ENCODE assay signal across 8 mouse cellular contexts in genomic region chr11:69058729-69059356, GRCm38 (mm10). TPM values are rescaled to one million over a fixed set of nuclear protein-coding genes. Genes with fewer than 3 reads are reported as not detected.
DNase-seq lines count a peak whose midpoint lies in the region; ATAC-seq and TF ChIP-seq lines count a peak whose summit lies in the region.

No protein-coding gene starts in this region.

- H3K9ac ChIP-seq in hindbrain, embryonic 13.5 days: peak overlapping the region; percentile 79
- peak overlapping the region; percentile 50 for H3K9ac ChIP-seq in midbrain, postnatal 0 days (replicated peaks; ENCODE audit: low read length, poor library complexity, severe bottlenecking)

- no peaks in the 10 kb centered on the region for H3K36me3 ChIP-seq in hindbrain, embryonic 13.5 days
- H3K36me3 ChIP-seq in midbrain, postnatal 0 days (ENCODE audit: insufficient read depth, low read length): no peaks in the 10 kb centered on the region

- no peaks in the 10 kb centered on the region for H3K27me3 ChIP-seq in hindbrain, embryonic 13.5 days
- H3K27me3 ChIP-seq in midbrain, postnatal 0 days (ENCODE audit: insufficient read depth, low read length): no peaks in the 10 kb centered on the region

- WGBS in hindbrain, embryonic 13.5 days: 2% methylated on average over 19 of the region's 19 CpGs
- WGBS in midbrain, postnatal 0 days: under 1% methylated on average over 19 of the region's 19 CpGs

- no peak for DNase-seq in layer of hippocampus, adult 2 months (ENCODE audit: low spot score in 2 of 2)
- DNase-seq in layer of hippocampus, postnatal 36 days: no peak
- no peak for DNase-seq in midbrain, postnatal 0 days (ENCODE audit: low spot score)
- DNase-seq in kidney, adult 8-10 months: no peak
- no peak for DNase-seq in embryo, embryonic 9.5 days (ENCODE audit: extremely low spot score)
- DNase-seq in lung, adult 18-20 months: no peak

- H3K4me3 ChIP-seq in layer of hippocampus, adult 2 months: peak overlapping the region; percentile 98
- peak overlapping the region; percentile 73 for H3K4me3 ChIP-seq in cortical plate, adult 2 months (ENCODE audit: insufficient read depth, low read length)
- H3K4me3 ChIP-seq in hindbrain, embryonic 13.5 days: peak overlapping the region; percentile 63
- H3K4me3 ChIP-seq in midbrain, postnatal 0 days (ENCODE audit: low read depth, low read length): peak overlapping the region; percentile 90

- peak overlapping the region; percentile 73 for H3K4me2 ChIP-seq in hindbrain, embryonic 13.5 days
- H3K4me2 ChIP-seq in midbrain, postnatal 0 days (ENCODE audit: low read depth, low read length, poor library complexity, severe bottlenecking): peak overlapping the region; percentile 74

- no peaks in the 10 kb centered on the region for H3K4me1 ChIP-seq in cortical plate, adult 2 months (ENCODE audit: control insufficient read depth, insufficient read depth, low read length)
- H3K4me1 ChIP-seq in hindbrain, embryonic 13.5 days (replicated peaks): peaks cover 28% of the 10 kb centered on the region
- H3K4me1 ChIP-seq in midbrain, postnatal 0 days (ENCODE audit: insufficient read depth, low read length): peaks cover 10% of the 10 kb centered on the region

- TF ChIP-seq POLR2A in cortical plate, adult 2 months (IDR thresholded peaks at IDR 0.05; ENCODE audit: extremely low read depth, insufficient read depth, low read length): no peak

- peak overlapping the region; percentile 96 for H3K27ac ChIP-seq in layer of hippocampus, adult 2 months
- H3K27ac ChIP-seq in cortical plate, adult 2 months (ENCODE audit: insufficient read depth, low read length): peak overlapping the region; percentile 44
- peak overlapping the region; percentile 92 for H3K27ac ChIP-seq in hindbrain, embryonic 13.5 days
- peak overlapping the region; percentile 92 for H3K27ac ChIP-seq in midbrain, postnatal 0 days (ENCODE audit: low read depth, low read length)

- TF ChIP-seq CTCF in layer of hippocampus, adult 2 months (conservative IDR thresholded peaks at IDR 0.05): no peak
- no peak for TF ChIP-seq CTCF in cortical plate, adult 2 months (IDR thresholded peaks at IDR 0.05; ENCODE audit: extremely low read depth, insufficient read depth, low read length)
- TF ChIP-seq CTCF in midbrain, postnatal 0 days (IDR thresholded peaks at IDR 0.05): no peak

- ATAC-seq in hindbrain, embryonic 13.5 days (ENCODE audit: low FRiP score): peak; percentile 25
- no peak for ATAC-seq in midbrain, postnatal 0 days (ENCODE audit: low FRiP score)

- H3K9me3 ChIP-seq in hindbrain, embryonic 13.5 days: no peaks in the 10 kb centered on the region
- no peaks in the 10 kb centered on the region for H3K9me3 ChIP-seq in midbrain, postnatal 0 days (ENCODE audit: low read length)

RNA-seq across cellular contexts. Expression of gene Borcs6, which starts 0.7 kb away (rescaled TPM):
- 10 to 100 TPM; 26.6 to 30.8 TPM for total RNA-seq in layer of hippocampus, adult 2 months (2021)
- 10 to 100 TPM; 27.8 to 30.4 TPM for total RNA-seq in layer of hippocampus, postnatal 36 days (2021)
- polyA plus RNA-seq in cortical plate, adult 2 months (2012; rRNA removed): 32.5 and 34.1 TPM in 2 replicates
- 13.4 and 15.2 TPM in 2 replicates for polyA plus RNA-seq in hindbrain, embryonic 13.5 days (2015; fragmentation: Nextera tagmentation; extraction: Ambion mirVana)
- 33.3 and 39.0 TPM in 2 replicates for total RNA-seq in midbrain, postnatal 0 days (2014; rRNA removed)
- polyA plus RNA-seq in midbrain, postnatal 0 days (2015; fragmentation: Nextera tagmentation; extraction: Ambion mirVana): 21.1 and 21.3 TPM in 2 replicates

RNA-seq across cellular contexts. Expression of gene Tmem107, which starts 11.8 kb away (rescaled TPM):
- 10 to 100 TPM; 20.3 to 21.6 TPM for total RNA-seq in layer of hippocampus, adult 2 months (2021)
- total RNA-seq in layer of hippocampus, postnatal 36 days (2021): 10 to 100 TPM; 20.8 to 24.0 TPM
- polyA plus RNA-seq in cortical plate, adult 2 months (2012; rRNA removed): 20.6 and 21.4 TPM in 2 replicates
- 28.7 and 41.0 TPM in 2 replicates for polyA plus RNA-seq in hindbrain, embryonic 13.5 days (2015; fragmentation: Nextera tagmentation; extraction: Ambion mirVana)
- total RNA-seq in midbrain, postnatal 0 days (2014; rRNA removed): 42.4 and 61.8 TPM in 2 replicates
- 23.8 and 27.8 TPM in 2 replicates for polyA plus RNA-seq in midbrain, postnatal 0 days (2015; fragmentation: Nextera tagmentation; extraction: Ambion mirVana)

RNA-seq across cellular contexts. Expression of gene Aurkb, which starts 13.4 kb away (rescaled TPM):
- under 1 TPM; 0.54 to 0.79 TPM for total RNA-seq in layer of hippocampus, adult 2 months (2021)
- total RNA-seq in layer of hippocampus, postnatal 36 days (2021): 1 to 10 TPM; 1.0 to 1.1 TPM
- 0.57 and 1.2 TPM in 2 replicates for polyA plus RNA-seq in cortical plate, adult 2 months (2012; rRNA removed)
- polyA plus RNA-seq in hindbrain, embryonic 13.5 days (2015; fragmentation: Nextera tagmentation; extraction: Ambion mirVana): 31.7 and 34.2 TPM in 2 replicates
- 6.9 and 10.5 TPM in 2 replicates for total RNA-seq in midbrain, postnatal 0 days (2014; rRNA removed)
- 6.0 and 6.9 TPM in 2 replicates for polyA plus RNA-seq in midbrain, postnatal 0 days (2015; fragmentation: Nextera tagmentation; extraction: Ambion mirVana)

RNA-seq across cellular contexts. Expression of gene Vamp2, which starts 29.4 kb away (rescaled TPM):
- 1,000 to 10,000 TPM in 1 of 2 experiments, 100 to 1,000 TPM in 1; 988 to 1,016 TPM for total RNA-seq in layer of hippocampus, adult 2 months (2021)
- 100 to 1,000 TPM; 962 to 984 TPM for total RNA-seq in layer of hippocampus, postnatal 36 days (2021)
- polyA plus RNA-seq in cortical plate, adult 2 months (2012; rRNA removed): 1,153 and 1,156 TPM in 2 replicates
- polyA plus RNA-seq in hindbrain, embryonic 13.5 days (2015; fragmentation: Nextera tagmentation; extraction: Ambion mirVana): 217 and 227 TPM in 2 replicates
- total RNA-seq in midbrain, postnatal 0 days (2014; rRNA removed): 144 and 157 TPM in 2 replicates
- polyA plus RNA-seq in midbrain, postnatal 0 days (2015; fragmentation: Nextera tagmentation; extraction: Ambion mirVana): 591 and 600 TPM in 2 replicates

RNA-seq across cellular contexts. Expression of gene Per1, which starts 36.2 kb away (rescaled TPM):
- total RNA-seq in layer of hippocampus, adult 2 months (2021): 10 to 100 TPM; 83.4 to 95.2 TPM
- total RNA-seq in layer of hippocampus, postnatal 36 days (2021): 10 to 100 TPM; 78.2 to 92.8 TPM
- polyA plus RNA-seq in cortical plate, adult 2 months (2012; rRNA removed): 48.3 and 57.6 TPM in 2 replicates
- 7.4 and 9.4 TPM in 2 replicates for polyA plus RNA-seq in hindbrain, embryonic 13.5 days (2015; fragmentation: Nextera tagmentation; extraction: Ambion mirVana)
- total RNA-seq in midbrain, postnatal 0 days (2014; rRNA removed): 28.5 and 47.1 TPM in 2 replicates
- polyA plus RNA-seq in midbrain, postnatal 0 days (2015; fragmentation: Nextera tagmentation; extraction: Ambion mirVana): 11.8 and 15.4 TPM in 2 replicates

Comparison
In these comparisons a context has a peak if more than half of its experiments do, and no peak if none do; other contexts are left out.
1. H3K27ac ChIP-seq: peak in every context shown above with its lines; median percentile 96 in layer of hippocampus, adult 2 months; 92 in hindbrain, embryonic 13.5 days; 92 in midbrain, postnatal 0 days; 44 in cortical plate, adult 2 months.